Mouse (Mus musculus): ENCODE measurements around the gene Hmga1. TPM values are rescaled to one million over a fixed set of nuclear protein-coding genes. Genes with fewer than 3 reads are reported as not detected.
A peak's percentile ranks its signal among the peaks of the same experiment; 100 is the strongest.

The Hmga1 gene
- 10 to 100 TPM; 47.3 to 52.7 TPM for total RNA-seq (2021)
- long read RNA-seq, experiment 1, transcript Hmga1-216 (5 exons, 1,681 nt) = major isoform, 16 of 60 reads
- long read RNA-seq, experiment 1, transcript Hmga1-213 (5 exons, 2,001 nt) = minor isoform, 10 of 60 reads
- long read RNA-seq, experiment 1, partial matches to known transcripts = 0 of 60 reads
- long read RNA-seq, experiment 1, other reads (novel, unspliced or antisense) = 24 of 60 reads
- long read RNA-seq, experiment 2, transcript Hmga1-213 (5 exons, 2,001 nt) = major isoform, 6 of 36 reads
- long read RNA-seq, experiment 2, partial matches to known transcripts = 1 of 36 reads
- long read RNA-seq, experiment 2, other reads (novel, unspliced or antisense) = 20 of 36 reads

GRCm38 (mm10) chr17:27556315-27557011 lies at the start of gene Hmga1:
Hmga1 (plus strand) TSS chr17:27556497.
- DNase-seq = peak; percentile 89

GRCm38 (mm10) chr17:27506871-27507590 lies 49.3 kb upstream of the Hmga1 start:
- DNase-seq = no peak

- DNase-seq = no peak
These were observed 48.7 kb upstream of the Hmga1 start for GRCm38 (mm10) chr17:27507591-27507945.

GRCm38 (mm10) chr17:27508002-27508401 lies 48.3 kb upstream of the Hmga1 start:
- no peak for DNase-seq

- DNase-seq = no peak
These were observed 47.8 kb upstream of the Hmga1 start for GRCm38 (mm10) chr17:27508513-27508912.

- no peak for DNase-seq
These were observed 47.2 kb upstream of the Hmga1 start for GRCm38 (mm10) chr17:27509056-27509455.

GRCm38 (mm10) chr17:27510258-27511124 lies 45.8 kb upstream of the Hmga1 start:
- DNase-seq = no peak

GRCm38 (mm10) chr17:27511125-27511735 lies 45.1 kb upstream of the Hmga1 start:
- no peak for DNase-seq

- no peak for DNase-seq
These were observed 44.3 kb upstream of the Hmga1 start for GRCm38 (mm10) chr17:27511865-27512618.

- DNase-seq = no peak
These were observed 43.6 kb upstream of the Hmga1 start for GRCm38 (mm10) chr17:27512619-27513161.

GRCm38 (mm10) chr17:27513279-27513915 lies 42.9 kb upstream of the Hmga1 start:
- DNase-seq = no peak

GRCm38 (mm10) chr17:27513916-27514762 lies 42.2 kb upstream of the Hmga1 start:
- DNase-seq = no peak

GRCm38 (mm10) chr17:27518296-27518695 lies 38.0 kb upstream of the Hmga1 start:
- DNase-seq = no peak

GRCm38 (mm10) chr17:27518700-27519595 lies 37.3 kb upstream of the Hmga1 start:
- DNase-seq = no peak

- DNase-seq = peak; percentile 18 to 48
These were observed 35.7 kb upstream of the Hmga1 start for GRCm38 (mm10) chr17:27520557-27520956.

GRCm38 (mm10) chr17:27521303-27521702 lies 35.0 kb upstream of the Hmga1 start, which contains the start of gene Grm4:
Grm4 (minus strand) TSS chr17:27521403.
- no peak for DNase-seq

- DNase-seq = no peak
These were observed 33.2 kb upstream of the Hmga1 start for GRCm38 (mm10) chr17:27523121-27523520.

GRCm38 (mm10) chr17:27527188-27527587 lies 29.1 kb upstream of the Hmga1 start:
- DNase-seq = no peak
